Mouse (Mus musculus) sigmoid colon, adult 10 weeks (tissue): ENCODE measurements around the gene Polr2c. TPM values are rescaled to one million over a fixed set of nuclear protein-coding genes. Genes with fewer than 3 reads are reported as not detected.

Experiments
- polyA plus RNA-seq: library from polyadenylated mRNA; stranded (reverse); fragments of 350-450 nt; fragmentation: Illumina TruSeq; extraction: RNeasy Lipid Tissue Mini Kit (QIAGEN cat#74804); gene quantifications from one replicate; pipeline ENCODE4 v1.2.3, GENCODE M21; 2014; ENCODE audit warnings: low read depth, low replicate concordance

Gene Polr2c
- polyA plus RNA-seq: 4.5 TPM

DNA sequence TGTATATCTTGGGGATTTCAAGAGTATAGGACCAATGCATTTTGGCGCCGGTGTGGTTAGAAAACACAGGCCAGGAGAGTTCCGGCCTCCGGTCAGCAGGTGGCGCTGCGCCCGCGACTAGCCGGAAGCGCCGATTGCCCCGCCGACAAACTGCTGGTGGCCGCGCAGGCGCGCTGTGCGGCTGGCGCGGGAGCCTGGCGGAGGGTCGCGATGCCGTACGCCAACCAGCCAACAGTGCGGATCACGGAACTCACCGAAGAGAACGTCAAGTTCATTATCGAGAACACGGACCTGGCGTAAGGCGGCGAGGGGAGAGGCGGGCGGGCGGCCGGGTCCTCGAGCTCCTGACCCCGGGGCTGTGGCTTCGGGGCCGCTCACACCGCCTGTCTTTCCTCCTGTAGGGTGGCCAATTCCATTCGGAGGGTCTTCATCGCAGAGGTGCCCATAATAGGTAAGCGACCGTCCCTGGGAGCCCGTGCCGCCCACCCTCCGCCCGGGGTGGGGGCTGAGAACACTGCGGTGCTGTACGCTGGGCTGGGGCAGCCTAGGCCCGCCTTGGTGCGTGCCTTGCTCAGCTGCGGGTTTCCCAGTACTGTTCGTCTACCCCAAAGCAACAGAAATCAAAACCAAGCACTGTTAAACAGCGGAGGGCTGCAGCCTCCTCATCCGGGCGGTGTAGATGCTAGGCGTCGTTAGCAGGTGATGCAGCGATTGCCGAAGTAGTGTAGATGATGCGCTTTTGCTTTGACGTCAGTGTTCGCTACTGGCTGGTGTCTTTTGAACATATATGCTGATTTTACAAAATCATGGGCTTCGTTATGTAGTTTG lies at the start of gene Polr2c:
Polr2c (plus strand) TSS at position 105 of the 828 bp plus-strand sequence.

DNA sequence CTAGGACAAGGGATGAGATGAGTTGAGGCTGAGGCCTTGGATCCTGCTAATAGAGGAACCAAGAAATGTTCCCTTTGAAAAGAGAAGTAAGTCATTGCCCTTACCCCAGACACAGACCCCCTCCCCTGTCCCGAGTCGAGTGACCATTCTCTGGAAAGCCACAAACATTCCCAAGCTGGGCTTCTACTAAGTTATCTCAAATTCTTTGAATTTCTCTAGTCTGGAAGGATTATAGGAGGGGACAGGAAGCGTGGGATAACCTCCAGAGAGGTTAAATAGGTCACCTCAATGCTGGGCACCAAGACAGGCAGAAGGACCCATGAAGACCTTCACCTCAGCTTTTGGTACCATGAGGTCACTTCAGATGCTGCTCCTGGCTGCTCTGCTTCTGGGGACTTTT lies 47.1 kb upstream of the Polr2c start, which contains the start of gene Ccl17:
Ccl17 (plus strand) TSS at position 301 of the 400 bp plus-strand sequence.

DNA sequence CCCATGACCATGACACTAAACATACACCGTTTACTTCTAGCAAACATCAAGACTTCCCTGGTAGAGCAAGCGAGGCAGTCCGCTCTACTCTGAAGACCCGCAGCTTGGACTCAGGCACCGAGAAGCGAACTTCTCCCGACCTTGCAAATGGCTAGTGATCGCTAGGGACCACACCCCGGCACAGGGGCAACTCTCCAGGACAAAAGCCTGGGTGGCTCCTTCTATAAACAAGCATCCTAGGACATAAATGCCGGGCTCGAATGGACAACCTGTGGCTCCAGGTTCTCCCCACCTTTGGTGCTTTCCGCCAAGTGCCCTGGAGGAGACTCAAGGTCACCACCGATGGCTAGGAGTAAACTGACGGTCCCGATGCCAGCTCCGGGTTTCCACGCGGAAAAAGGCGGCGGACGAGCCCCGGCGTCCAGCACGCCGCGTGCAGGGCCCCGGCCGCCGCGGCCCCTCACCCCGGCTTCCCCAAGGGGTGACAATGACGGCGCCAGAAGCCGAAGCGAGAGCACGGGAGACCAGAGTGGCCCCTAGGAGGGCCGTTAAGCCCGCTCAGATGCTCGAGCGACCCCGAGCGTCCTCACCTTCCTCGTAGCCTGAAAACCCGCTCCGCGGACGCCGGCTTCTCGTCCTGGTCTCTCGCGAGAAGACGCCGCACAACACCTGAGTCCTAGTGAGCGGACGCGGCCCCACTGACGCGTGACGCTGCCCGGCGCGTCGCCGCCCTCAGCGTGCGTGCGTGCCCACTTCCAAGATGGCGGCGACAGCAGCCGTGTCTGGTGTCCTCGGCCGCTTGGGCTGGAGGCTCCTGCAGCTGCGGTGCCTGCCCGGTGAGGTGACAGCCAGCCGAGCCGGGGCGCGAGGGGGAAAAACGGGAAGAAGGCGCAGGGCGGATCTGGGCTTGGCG lies 19.3 kb upstream of the Polr2c start, which contains the start of the genes Coq9 and Ciapin1:
Coq9 (plus strand) TSS at position 660 of the 913 bp plus-strand sequence.
Ciapin1 (minus strand) TSS at position 697 of the 913 bp plus-strand sequence.

DNA sequence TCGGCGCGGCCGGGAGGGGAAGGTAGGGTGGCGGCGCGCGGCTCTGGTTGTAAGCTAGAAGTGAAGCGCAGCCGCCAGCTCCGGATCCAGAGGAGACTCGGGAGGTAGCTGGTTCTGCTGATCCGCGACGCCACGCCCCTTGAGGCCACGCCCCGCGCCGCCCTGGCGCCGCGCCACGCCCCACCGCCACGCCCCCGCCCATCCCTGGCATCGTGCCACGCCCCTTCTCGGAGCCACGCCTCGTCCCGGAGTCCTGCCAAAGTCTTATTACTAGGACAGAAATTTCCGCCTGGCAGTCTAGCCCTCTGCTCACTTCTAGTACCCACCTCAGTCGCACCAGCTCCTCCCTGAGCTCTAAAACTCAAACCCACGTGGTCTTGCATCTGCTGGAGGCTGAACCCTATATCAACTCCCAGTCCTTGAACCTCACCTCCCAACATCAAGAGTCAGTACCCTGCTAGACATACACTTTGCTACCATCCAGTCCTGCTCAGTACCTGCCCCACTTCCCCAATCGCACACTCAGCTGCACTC lies 19.0 kb downstream of the Polr2c start, which contains the start of gene Dok4:
Dok4 (minus strand) TSS at position 134 of the 534 bp plus-strand sequence.

DNA sequence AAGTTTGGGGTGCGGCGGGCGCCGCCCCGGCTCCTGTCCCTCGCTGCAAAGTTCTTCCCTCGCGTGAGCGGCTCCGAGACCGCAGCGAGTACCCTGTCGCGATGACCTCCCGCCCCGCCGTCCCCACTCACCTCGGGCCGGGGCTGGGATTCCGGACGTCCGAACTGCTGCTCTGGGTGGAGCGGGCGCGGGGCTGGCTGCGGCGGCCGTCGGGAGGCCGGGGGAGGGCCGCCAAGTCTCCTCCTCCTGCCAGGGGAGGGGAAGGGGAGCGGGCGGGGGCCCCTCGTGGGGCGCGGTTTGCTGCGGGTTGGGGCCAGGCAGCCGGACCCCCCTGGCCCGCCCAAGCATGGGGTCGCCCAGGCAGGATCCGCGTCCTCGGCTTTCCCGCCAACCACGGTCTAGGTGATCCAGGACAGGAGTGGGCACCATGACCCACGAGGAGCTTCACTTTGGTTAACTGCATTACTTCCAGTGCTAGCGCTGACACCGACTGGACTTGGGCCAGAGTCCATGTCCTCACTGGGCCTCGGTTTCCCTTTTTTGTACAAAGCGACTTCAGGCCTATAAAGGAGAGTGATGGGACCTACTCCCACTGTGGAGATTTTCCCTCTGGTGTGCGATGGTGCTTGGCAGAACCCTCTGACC lies 60.7 kb downstream of the Polr2c start, which contains the start of gene Ccdc102a:
Ccdc102a (minus strand) TSS at position 248 of the 645 bp plus-strand sequence.

Other genes starting within 250 kb of the Polr2c start
- 245 TPM for gene Arl2bp, start 190.8 kb upstream of the Polr2c start, polyA plus RNA-seq
- 18.7 TPM for gene Pllp, start 161.2 kb upstream of the Polr2c start, polyA plus RNA-seq
- 2.3 TPM for gene Ccl22, start 111.9 kb upstream of the Polr2c start, polyA plus RNA-seq
- gene Cx3cl1, start 85.4 kb upstream of the Polr2c start, polyA plus RNA-seq: 5.1 TPM
- gene Ccl17, start 47.0 kb upstream of the Polr2c start, polyA plus RNA-seq: not detected
- 19.1 TPM for gene Coq9, start 19.1 kb upstream of the Polr2c start, polyA plus RNA-seq
- 6.3 TPM for gene Ciapin1, start 19.1 kb upstream of the Polr2c start, polyA plus RNA-seq
- 13.7 TPM for gene Dok4, start 18.9 kb downstream of the Polr2c start, polyA plus RNA-seq
- gene Ccdc102a, start 60.6 kb downstream of the Polr2c start, polyA plus RNA-seq: not detected
- 0.19 TPM for gene Adgrg5, start 66.2 kb downstream of the Polr2c start, polyA plus RNA-seq
- 2.4 TPM for gene Adgrg1, start 117.3 kb downstream of the Polr2c start, polyA plus RNA-seq
- 1.2 TPM for gene Adgrg3, start 160.2 kb downstream of the Polr2c start, polyA plus RNA-seq
- not detected for gene Drc7, start 197.7 kb downstream of the Polr2c start, polyA plus RNA-seq
- gene Katnb1, start 223.7 kb downstream of the Polr2c start, polyA plus RNA-seq: 0.22 TPM